Mouse (Mus musculus) limb, embryonic 15.5 days (tissue): ENCODE results near the gene Ggt7. TPM values are rescaled to one million over a fixed set of nuclear protein-coding genes. Genes with fewer than 3 reads are reported as not detected.

Source experiments
- ATAC-seq: fragments of 200-750 bp; cut with Nextera tagmentation; 2 replicates; pipeline ENCODE4 v1.8.0; 2017; ENCODE audit warnings: low read depth, moderate TSS enrichment; ENCODE audit not compliant: insufficient number of reproducible peaks, low FRiP score, low TSS enrichment
- H3K27ac ChIP-seq: fragments of 300-500 bp; sonication (generic); 2 replicates; pipeline ENCODE4 v1.5.1; 2015; ENCODE audit warnings: moderate library complexity, mild to moderate bottlenecking, inconsistent platforms
- H3K27me3 ChIP-seq: fragments of 300-500 bp; sonication (generic); 2 replicates; pipeline ENCODE4 v1.6.1; 2015; ENCODE audit warnings: inconsistent platforms
- H3K36me3 ChIP-seq: fragments of 300-500 bp; sonication (generic); 2 replicates; pipeline ENCODE4 v1.6.1; 2015; ENCODE audit warnings: inconsistent platforms
- H3K4me1 ChIP-seq: fragments of 300-500 bp; sonication (generic); 2 replicates; pipeline ENCODE4 v1.6.1; 2015; ENCODE audit warnings: inconsistent platforms
- H3K4me2 ChIP-seq: fragments of 300-500 bp; sonication (generic); 2 replicates; pipeline ENCODE4 v1.6.1; 2015; ENCODE audit warnings: mild to moderate bottlenecking, inconsistent platforms
- H3K4me3 ChIP-seq: fragments of 300-500 bp; sonication (generic); 2 replicates; pipeline ENCODE4 v1.5.1; 2015; ENCODE audit warnings: mild to moderate bottlenecking, inconsistent platforms
- H3K9ac ChIP-seq: fragments of 300-500 bp; sonication (generic); 2 replicates; pipeline ENCODE4 v1.6.1; 2015; ENCODE audit warnings: inconsistent platforms
- H3K9me3 ChIP-seq: fragments of 300-500 bp; sonication (generic); 2 replicates; pipeline ENCODE4 v1.6.1; 2016; ENCODE audit warnings: inconsistent platforms
- WGBS: fragments of 180-500 bp; shearing (Covaris S2); methylation state at CpG from one replicate; pipeline ENCODE4 v1.1.7; 2015; 5-methylcytosine and 5-hydroxymethylcytosine counted together
- polyA plus RNA-seq: library from polyadenylated mRNA; unstranded; fragments of >200 nt; fragmentation: Nextera tagmentation; extraction: Ambion mirVana; gene quantifications from 2 replicates; pipeline ENCODE4 v1.2.1, GENCODE M21; 2015

Ggt7 gene
- polyA plus RNA-seq, 1 experiment from 2014 or later, result 5.6 TPM

DNA sequence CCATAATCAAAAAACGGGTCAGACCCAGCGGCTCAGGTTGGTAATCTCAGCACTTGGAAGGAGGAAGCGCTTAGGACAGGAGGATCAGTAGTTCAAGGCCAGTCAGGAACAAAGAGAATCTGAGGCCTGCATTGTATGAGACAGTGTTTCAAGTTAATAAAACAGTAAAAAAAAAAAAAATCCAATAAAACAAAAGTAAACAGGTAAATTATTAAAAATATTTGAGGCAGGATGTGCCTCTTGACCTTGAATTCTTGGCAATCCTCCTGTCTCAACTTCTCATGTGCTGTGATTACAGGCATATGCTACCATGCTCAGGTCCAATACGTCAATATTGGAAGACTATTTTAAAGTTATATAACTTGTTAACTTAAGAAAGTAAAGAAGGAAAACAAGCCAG lies 75.1 kb downstream of the Ggt7 start:
- H3K4me3 ChIP-seq, result no peak overlapping the region
- no peak overlapping the region for H3K9ac ChIP-seq
- 59% methylated on average over 4 of the region's 4 CpGs for WGBS
- no peaks in the 10 kb centered on the region for H3K27me3 ChIP-seq
- H3K4me2 ChIP-seq, result no peak overlapping the region
- no peaks in the 10 kb centered on the region for H3K36me3 ChIP-seq
- no peak for ATAC-seq
- H3K9me3 ChIP-seq, result no peaks in the 10 kb centered on the region
- H3K4me1 ChIP-seq, result peaks cover 6% of the 10 kb centered on the region
- H3K27ac ChIP-seq, result no peak overlapping the region

Other genes starting within 250 kb of the Ggt7 start
- gene Map1lc3a, start 241.9 kb downstream of the Ggt7 start, polyA plus RNA-seq, result 205 and 220 TPM in 2 replicates
- gene Pigu, start 160.8 kb downstream of the Ggt7 start, polyA plus RNA-seq, result 41.7 and 45.5 TPM in 2 replicates
- gene Trp53inp2, start 137.2 kb downstream of the Ggt7 start, polyA plus RNA-seq, result 16.7 and 20.8 TPM in 2 replicates
- 13.9 and 19.2 TPM in 2 replicates for gene Ncoa6, start 44.3 kb downstream of the Ggt7 start, polyA plus RNA-seq
- gene Acss2, start 289 bp downstream of the Ggt7 start, polyA plus RNA-seq, result 13.4 and 15.3 TPM in 2 replicates
- 26.7 and 28.3 TPM in 2 replicates for gene Gss, start 74.6 kb upstream of the Ggt7 start, polyA plus RNA-seq
- gene Myh7b, start 93.0 kb upstream of the Ggt7 start, polyA plus RNA-seq, result 2.5 and 4.9 TPM in 2 replicates
- 124 and 141 TPM in 2 replicates for gene Trpc4ap, start 174.1 kb upstream of the Ggt7 start, polyA plus RNA-seq
- 33.7 and 35.5 TPM in 2 replicates for gene Edem2, start 211.2 kb upstream of the Ggt7 start, polyA plus RNA-seq
- not detected in 2 replicates for gene Gm17581, start 217.6 kb upstream of the Ggt7 start, polyA plus RNA-seq
- 6.1 and 8.4 TPM in 2 replicates for gene Procr, start 232.9 kb upstream of the Ggt7 start, polyA plus RNA-seq